Mouse (Mus musculus) right cerebral cortex, postnatal 25 days (tissue): ENCODE measurements around the gene Tex33.
"Not testable (repeated sequence)": the region's sequence is repeated elsewhere in the genome, so short reads cannot be mapped to it uniquely, and the experiment has no call there.

Experiments used
- DNase-seq: peaks from one replicate; pipeline ENCODE4 v3.0.0; 2022

Gene Tex33

GRCm38 (mm10) chr15:78369641-78370040, 26.1 kb downstream of the Tex33 start:
- no peak for DNase-seq

GRCm38 (mm10) chr15:78368926-78369346, 26.8 kb downstream of the Tex33 start:
- DNase-seq, result no peak

GRCm38 (mm10) chr15:78367811-78368210, 27.9 kb downstream of the Tex33 start:
- DNase-seq, result no peak

GRCm38 (mm10) chr15:78366875-78367274, 28.8 kb downstream of the Tex33 start:
- no peak for DNase-seq

GRCm38 (mm10) chr15:78365916-78366315, 29.8 kb downstream of the Tex33 start:
- DNase-seq, result no peak

- no peak for DNase-seq
These were observed 40.2 kb downstream of the Tex33 start for GRCm38 (mm10) chr15:78355548-78355947.

- peak; percentile 37 for DNase-seq
These were observed 40.8 kb downstream of the Tex33 start for GRCm38 (mm10) chr15:78354958-78355357.

- no peak for DNase-seq
These were observed 44.0 kb downstream of the Tex33 start for GRCm38 (mm10) chr15:78351586-78352165.

- no peak for DNase-seq
These were observed 51.1 kb downstream of the Tex33 start for GRCm38 (mm10) chr15:78344567-78344966.

GRCm38 (mm10) chr15:78343683-78344082, 52.0 kb downstream of the Tex33 start:
- no peak for DNase-seq

GRCm38 (mm10) chr15:78340919-78341318, 54.8 kb downstream of the Tex33 start:
- DNase-seq, result not testable (repeated sequence)

- peak; percentile 73 for DNase-seq
These were observed 55.9 kb downstream of the Tex33 start for GRCm38 (mm10) chr15:78339627-78340423.

GRCm38 (mm10) chr15:78334380-78334779, 61.3 kb downstream of the Tex33 start:
- no peak for DNase-seq

- no peak for DNase-seq
These were observed 62.7 kb downstream of the Tex33 start for GRCm38 (mm10) chr15:78332981-78333380.

- no peak for DNase-seq
These were observed 64.0 kb downstream of the Tex33 start for GRCm38 (mm10) chr15:78331523-78332340.

- no peak for DNase-seq
These were observed 65.0 kb downstream of the Tex33 start for GRCm38 (mm10) chr15:78330706-78331105.

- DNase-seq, result not testable (repeated sequence)
These were observed 65.7 kb downstream of the Tex33 start for GRCm38 (mm10) chr15:78329972-78330371.

- no peak for DNase-seq
These were observed 67.1 kb downstream of the Tex33 start for GRCm38 (mm10) chr15:78328520-78329097.
